Mouse (Mus musculus): Measurements from ENCODE around the gene Ppp1r9a.

Ppp1r9a gene

DNA sequence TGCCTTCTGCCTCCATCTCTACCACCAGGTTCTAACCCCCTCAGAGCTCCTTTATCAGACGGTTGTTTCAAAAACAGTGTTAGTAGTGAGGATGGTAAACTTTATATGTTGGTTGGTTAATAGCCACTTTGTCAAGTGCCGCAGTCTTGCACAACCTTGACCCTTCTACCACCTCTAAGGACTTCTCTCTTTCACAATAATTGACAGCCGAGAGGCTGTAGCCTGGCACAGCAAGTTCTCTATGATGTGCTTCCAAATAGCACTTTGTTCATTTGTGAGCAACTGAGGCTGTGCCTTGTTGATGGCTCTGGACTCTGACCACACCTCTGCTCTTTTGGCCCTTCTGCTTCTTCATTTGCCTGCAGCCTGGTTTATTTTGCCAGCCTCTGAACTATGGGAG is 297.2 kb downstream of the Ppp1r9a start:
- no peak for DNase-seq (ENCODE audit: low spot score)

DNA sequence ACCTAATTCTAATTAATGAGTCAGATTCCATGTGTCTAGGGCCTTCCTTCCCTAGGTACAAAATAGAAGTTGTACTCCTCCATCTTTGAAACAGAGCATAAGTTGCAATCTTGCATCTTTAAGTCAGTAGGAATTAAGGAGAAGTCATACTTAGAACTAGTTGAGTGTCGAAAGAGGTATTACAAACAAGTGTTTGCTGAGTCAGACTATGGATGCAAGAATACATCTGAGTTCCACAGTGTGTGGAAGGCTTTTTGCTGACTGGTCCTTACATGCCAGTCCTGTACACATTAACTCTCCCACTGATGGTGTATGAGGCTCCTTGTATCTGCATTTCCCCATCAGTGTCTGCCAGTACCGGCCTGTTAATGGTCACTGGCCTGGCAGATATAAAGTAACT is 305.1 kb downstream of the Ppp1r9a start:
- DNase-seq (ENCODE audit: low spot score): no peak

Measured in MN1 (cell line).